Mouse (Mus musculus): ENCODE data around the gene Asgr1. TPM values are rescaled to one million over a fixed set of nuclear protein-coding genes. Genes with fewer than 3 reads are reported as not detected.

Asgr1 gene
- polyA plus RNA-seq, 1 experiment from 2014 or later: 458 TPM

DNA sequence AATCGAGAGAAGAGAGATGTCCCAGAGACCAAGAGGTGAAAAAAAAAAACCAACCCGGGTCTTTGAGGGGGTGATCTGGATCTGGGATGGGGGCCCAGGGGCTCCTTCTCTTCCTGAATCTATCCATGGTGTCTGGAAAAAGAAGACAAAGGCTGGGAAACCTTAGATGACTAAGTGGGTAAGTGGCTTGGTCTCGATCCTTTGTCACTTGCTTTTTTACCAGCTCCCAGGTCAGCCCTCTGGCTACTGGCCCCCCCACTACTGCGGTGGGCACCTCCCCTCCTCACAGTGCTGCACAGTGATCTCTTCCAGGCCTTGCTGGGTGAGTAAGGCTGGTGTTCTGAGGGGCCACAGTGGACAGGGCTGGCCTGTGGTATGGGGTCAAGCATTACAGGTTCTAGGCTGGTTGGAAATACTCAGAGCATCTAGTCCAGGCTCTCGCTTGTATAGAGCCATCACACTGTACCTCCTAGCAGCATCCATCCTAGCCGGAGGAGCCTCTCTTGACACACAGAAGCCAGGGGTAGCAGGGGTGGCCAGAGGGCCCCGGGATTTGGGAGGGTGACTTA, 36.6 kb upstream of the Asgr1 start:
- Histone ChIP-seq H3K27me3 (ENCODE audit: insufficient read depth, low read length) (no peaks in the 10 kb centered on the region), H3K4me2 (ENCODE audit: low read depth, low read length) (no peak overlapping the region), H3K4me3 (ENCODE audit: low read depth, low read length) (no peak overlapping the region), H3K9ac (replicated peaks) (no peak overlapping the region), H3K9me3 (ENCODE audit: low read length) (no peaks in the 10 kb centered on the region), H3K27ac (ENCODE audit: low read depth) (no peak overlapping the region), H3K36me3 (replicated peaks; ENCODE audit: insufficient read depth, low read length) (peaks cover 12% of the 10 kb centered on the region), H3K4me1 (ENCODE audit: insufficient read depth) (peaks cover 22% of the 10 kb centered on the region)
- TF ChIP-seq EP300 (IDR thresholded peaks at IDR 0.05; ENCODE audit: low read depth) (no peak), CTCF (IDR thresholded peaks at IDR 0.05; ENCODE audit: low read depth) (no peak)
- ATAC-seq (no peak), DNase-seq (no peak)
- 59% methylated on average over 7 of the region's 7 CpGs for WGBS (ENCODE audit: insufficient replicate concordance)

GRCm38 (mm10) chr11:70018131-70018990, 35.5 kb upstream of the Asgr1 start:
- TF ChIP-seq EP300 (IDR thresholded peaks at IDR 0.05; ENCODE audit: low read depth) (no peak), CTCF (IDR thresholded peaks at IDR 0.05; ENCODE audit: low read depth) (no peak)
- no peaks in the 10 kb centered on the region for H3K9me3 ChIP-seq (ENCODE audit: low read length)
- peaks cover 2% of the 10 kb centered on the region; the same call in 1 of the 2 replicates for H3K36me3 ChIP-seq (replicated peaks; ENCODE audit: insufficient read depth, low read length)
- H3K4me3 ChIP-seq (ENCODE audit: low read depth, low read length): peak overlapping the region; percentile 45
- no peak for DNase-seq
- H3K9ac ChIP-seq (replicated peaks): peak overlapping the region; percentile 57
- no peak for ATAC-seq
- H3K27me3 ChIP-seq (ENCODE audit: insufficient read depth, low read length): 0 out of 2 replicates have a peak, but pooled peaks cover 4% of the 10 kb centered on the region
- H3K4me1 ChIP-seq (ENCODE audit: insufficient read depth): peaks cover 22% of the 10 kb centered on the region
- 5% methylated on average over 25 of the region's 25 CpGs for WGBS (ENCODE audit: insufficient replicate concordance)
- peak overlapping the region; percentile 73 for H3K4me2 ChIP-seq (ENCODE audit: low read depth, low read length)
- H3K27ac ChIP-seq (ENCODE audit: low read depth): peak overlapping the region; percentile 39; the same call in 1 of the 2 replicates

DNA sequence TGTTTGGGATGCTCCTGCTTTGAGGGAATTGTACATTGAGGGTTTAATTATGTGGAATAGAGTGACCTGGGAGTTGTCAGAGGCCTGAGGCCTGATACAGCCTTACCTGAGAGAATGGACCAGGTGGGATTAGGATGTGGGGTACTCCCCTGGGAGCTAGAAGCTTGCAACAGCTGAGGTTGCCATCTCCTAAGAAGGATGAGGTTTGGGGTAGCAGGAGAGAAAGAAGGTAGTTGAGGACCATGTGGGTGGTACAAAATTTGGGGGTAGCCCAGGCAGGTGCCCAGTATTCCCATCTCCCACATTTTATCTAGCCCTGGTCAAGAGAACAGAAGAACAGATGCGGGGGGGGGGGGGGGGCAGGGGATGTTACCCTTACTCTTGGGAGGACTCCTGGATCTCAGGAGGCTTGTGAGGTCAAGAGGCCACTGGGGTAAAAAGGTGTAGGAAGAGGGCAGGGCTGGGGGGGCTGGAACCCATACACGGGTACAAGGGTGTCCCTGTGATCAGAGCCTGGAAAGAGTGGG, 34.3 kb upstream of the Asgr1 start:
- TF ChIP-seq EP300 (IDR thresholded peaks at IDR 0.05; ENCODE audit: low read depth) (no peak), CTCF (IDR thresholded peaks at IDR 0.05; ENCODE audit: low read depth) (no peak)
- DNase-seq (no peak), ATAC-seq (no peak)
- Histone ChIP-seq H3K4me1 (ENCODE audit: insufficient read depth) (peaks cover 20% of the 10 kb centered on the region), H3K27ac (ENCODE audit: low read depth) (no peak overlapping the region), H3K27me3 (ENCODE audit: insufficient read depth, low read length) (peaks cover 14% of the 10 kb centered on the region; the same call in 1 of the 2 replicates), H3K9me3 (ENCODE audit: low read length) (no peaks in the 10 kb centered on the region), H3K36me3 (replicated peaks; ENCODE audit: insufficient read depth, low read length) (no peaks in the 10 kb centered on the region), H3K9ac (replicated peaks) (no peak overlapping the region), H3K4me3 (ENCODE audit: low read depth, low read length) (no peak overlapping the region), H3K4me2 (ENCODE audit: low read depth, low read length) (no peak overlapping the region)
- WGBS (ENCODE audit: insufficient replicate concordance): 21% methylated on average over 1 of the region's 2 CpGs

GRCm38 (mm10) chr11:70020022-70020631, 33.8 kb upstream of the Asgr1 start:
- H3K4me3 ChIP-seq (ENCODE audit: low read depth, low read length): no peak overlapping the region
- WGBS (ENCODE audit: insufficient replicate concordance): 36% methylated on average over 8 of the region's 8 CpGs
- no peak for DNase-seq

DNA sequence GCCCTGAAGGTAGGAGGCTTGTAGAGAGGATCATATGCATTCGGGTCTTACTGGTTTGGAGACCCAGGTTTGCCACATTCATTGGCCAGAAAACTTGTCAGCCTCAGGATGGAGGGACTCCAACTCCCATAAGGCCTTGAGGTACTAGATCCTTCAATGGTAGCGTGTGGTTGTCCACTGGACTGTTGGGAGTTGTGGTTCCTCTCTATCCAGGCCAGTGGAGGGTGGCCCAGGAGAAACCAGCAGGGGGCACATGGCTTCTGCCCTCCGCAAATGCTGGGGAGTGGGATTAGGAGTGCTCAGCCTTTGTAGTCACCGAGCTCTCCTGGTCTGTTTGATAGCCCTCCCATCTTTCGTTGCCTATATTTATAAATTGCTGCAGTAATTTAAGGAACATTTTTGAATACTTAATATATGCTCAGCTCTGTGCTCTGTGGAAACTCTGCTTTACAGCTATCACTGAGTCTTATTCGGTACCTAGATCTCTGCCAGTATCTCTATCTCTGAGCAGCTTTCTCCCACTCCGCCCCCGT, 33.1 kb upstream of the Asgr1 start:
- Histone ChIP-seq H3K4me2 (ENCODE audit: low read depth, low read length) (peak overlapping the region; percentile 76), H3K36me3 (replicated peaks; ENCODE audit: insufficient read depth, low read length) (no peaks in the 10 kb centered on the region), H3K9me3 (ENCODE audit: low read length) (no peaks in the 10 kb centered on the region), H3K4me3 (ENCODE audit: low read depth, low read length) (peak overlapping the region; percentile 62), H3K4me1 (ENCODE audit: insufficient read depth) (peaks cover 16% of the 10 kb centered on the region), H3K9ac (replicated peaks) (no peak overlapping the region; the same call in 1 of the 2 replicates), H3K27me3 (ENCODE audit: insufficient read depth, low read length) (peaks cover 14% of the 10 kb centered on the region; the same call in 1 of the 2 replicates), H3K27ac (ENCODE audit: low read depth) (peak overlapping the region; percentile 44; the same call in 1 of the 2 replicates)
- 0% methylated on average over 8 of the region's 8 CpGs for WGBS (ENCODE audit: insufficient replicate concordance)
- DNase-seq (peak; percentile 73), ATAC-seq (peak; percentile 84)
- no peak for TF ChIP-seq EP300 (IDR thresholded peaks at IDR 0.05; ENCODE audit: low read depth)
- TF ChIP-seq CTCF (IDR thresholded peaks at IDR 0.05; ENCODE audit: low read depth): peak; percentile 75

More at GRCm38 (mm10) chr11:70020022-70020631, 33.8 kb upstream of the Asgr1 start:
- H3K27ac ChIP-seq (ENCODE audit: low read depth): no peak overlapping the region
- peaks cover 14% of the 10 kb centered on the region; the same call in 1 of the 2 replicates for H3K27me3 ChIP-seq (ENCODE audit: insufficient read depth, low read length)
- ATAC-seq: no peak
- H3K36me3 ChIP-seq (replicated peaks; ENCODE audit: insufficient read depth, low read length): no peaks in the 10 kb centered on the region
- peaks cover 16% of the 10 kb centered on the region for H3K4me1 ChIP-seq (ENCODE audit: insufficient read depth)
- no peaks in the 10 kb centered on the region for H3K9me3 ChIP-seq (ENCODE audit: low read length)
- H3K4me2 ChIP-seq (ENCODE audit: low read depth, low read length): 0 out of 2 replicates have a peak overlapping the region, but pooled peaks have one; percentile 76
- TF ChIP-seq CTCF (IDR thresholded peaks at IDR 0.05; ENCODE audit: low read depth) (no peak), EP300 (IDR thresholded peaks at IDR 0.05; ENCODE audit: low read depth) (no peak)
- no peak overlapping the region for H3K9ac ChIP-seq (replicated peaks)
